Mouse (Mus musculus) midbrain, embryonic 11.5 days (tissue): ENCODE data around the gene Klhl6. TPM values are rescaled to one million over a fixed set of nuclear protein-coding genes. Genes with fewer than 3 reads are reported as not detected.

Experiments
- ATAC-seq: fragments of 200-750 bp; cut with Nextera tagmentation; 2 replicates; pipeline ENCODE4 v1.8.0; 2017; ENCODE audit warnings: moderate TSS enrichment, moderate library complexity; ENCODE audit not compliant: low FRiP score
- DNase-seq: peaks from one replicate; pipeline ENCODE4 v3.0.0; 2015; ENCODE audit warnings: low spot score; ENCODE audit errors: missing footprints
- H3K27ac ChIP-seq: fragments of 300-500 bp; sonication (generic); 2 replicates; pipeline ENCODE4 v1.5.1; 2014; ENCODE audit warnings: low read depth, low read length
- H3K27me3 ChIP-seq: fragments of 300-500 bp; sonication (generic); 2 replicates; pipeline ENCODE4 v1.6.1; 2014; ENCODE audit warnings: mild to moderate bottlenecking, low read length, moderate library complexity, mixed read lengths; ENCODE audit not compliant: control insufficient read depth, insufficient read depth
- H3K36me3 ChIP-seq: fragments of 300-500 bp; sonication (generic); 2 replicates; pipeline ENCODE4 v1.6.1; 2014; ENCODE audit warnings: mild to moderate bottlenecking, low read length, moderate library complexity, mixed read lengths; ENCODE audit not compliant: control insufficient read depth, insufficient read depth
- H3K4me1 ChIP-seq: fragments of 300-500 bp; sonication (generic); 2 replicates; pipeline ENCODE4 v1.6.1; 2014; ENCODE audit warnings: low read length; ENCODE audit not compliant: control insufficient read depth, insufficient read depth
- H3K4me2 ChIP-seq: fragments of 300-500 bp; sonication (generic); 2 replicates; pipeline ENCODE4 v1.6.1; 2014; ENCODE audit warnings: mild to moderate bottlenecking, moderate library complexity
- H3K4me3 ChIP-seq: fragments of 300-500 bp; sonication (generic); 2 replicates; pipeline ENCODE4 v1.5.1; 2014; ENCODE audit warnings: low read depth, low read length
- H3K9ac ChIP-seq: fragments of 300-500 bp; sonication (generic); 2 replicates; pipeline ENCODE4 v1.6.1; 2014; ENCODE audit warnings: low read length
- H3K9me3 ChIP-seq: fragments of 300-500 bp; sonication (generic); 2 replicates; pipeline ENCODE4 v1.6.1; 2016; ENCODE audit warnings: low read length; ENCODE audit not compliant: control insufficient read depth
- WGBS: fragments of 180-500 bp; shearing (Covaris S2); extraction: QIAGEN DNeasy Blood & Tissue Kit; methylation state at CpG from one replicate; pipeline ENCODE4 v1.1.7; 2014; 5-methylcytosine and 5-hydroxymethylcytosine counted together
- polyA plus RNA-seq: library from polyadenylated mRNA; unstranded; fragments of >200 nt; fragmentation: Nextera tagmentation; extraction: Ambion mirVana; gene quantifications from 2 replicates; pipeline ENCODE4 v1.2.1, GENCODE M21; 2014

The Klhl6 gene
- polyA plus RNA-seq, 1 experiment from 2014 or later, result 7.0 TPM

DNA sequence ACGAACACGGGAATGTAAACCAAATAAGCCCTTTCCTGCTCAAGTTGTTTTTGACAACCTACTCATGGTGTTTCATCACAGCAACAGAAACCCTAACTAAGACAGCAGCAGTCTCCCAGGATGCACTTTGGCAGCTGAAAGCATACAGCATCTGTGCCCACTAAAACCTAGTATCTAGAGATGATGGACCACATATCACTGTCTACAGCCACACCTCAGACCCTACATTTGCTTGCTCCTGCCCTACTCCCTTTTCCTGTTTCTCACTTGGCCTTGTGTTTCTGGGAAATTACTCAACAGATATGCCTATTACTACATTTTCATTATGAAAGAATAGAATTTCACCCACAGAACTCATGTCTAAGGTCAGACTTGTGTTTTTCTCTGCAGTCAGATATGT, 70.3 kb downstream of the Klhl6 start:
- DNase-seq (no peak), ATAC-seq (no peak)
- Histone ChIP-seq H3K9ac (no peak overlapping the region), H3K27ac (no peak overlapping the region), H3K36me3 (no peaks in the 10 kb centered on the region), H3K4me1 (no peaks in the 10 kb centered on the region), H3K27me3 (no peaks in the 10 kb centered on the region), H3K4me2 (no peak overlapping the region), H3K4me3 (no peak overlapping the region), H3K9me3 (no peaks in the 10 kb centered on the region)
- 93% methylated on average over 2 of the region's 2 CpGs for WGBS

DNA sequence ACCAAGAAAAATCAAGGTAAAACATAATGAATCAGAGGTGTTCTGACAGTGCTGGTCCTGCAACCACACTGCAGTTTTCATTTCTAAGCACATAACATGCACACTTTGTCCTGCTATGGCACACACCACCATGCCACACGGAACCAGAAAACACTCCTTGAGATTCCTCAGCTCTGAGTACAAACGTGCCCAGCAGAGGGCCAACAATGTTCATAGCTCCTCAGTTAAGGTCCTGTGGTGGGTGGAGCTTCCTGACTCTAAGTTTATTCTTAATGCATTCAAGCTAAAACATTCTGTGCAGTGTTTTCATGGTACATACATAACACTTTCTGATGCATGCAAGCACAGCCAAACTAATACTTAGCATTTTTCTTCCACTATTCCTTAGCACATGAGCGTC, 74.5 kb downstream of the Klhl6 start:
- DNase-seq (no peak), ATAC-seq (no peak)
- Histone ChIP-seq H3K9me3 (no peaks in the 10 kb centered on the region), H3K27ac (no peak overlapping the region), H3K4me1 (no peaks in the 10 kb centered on the region), H3K27me3 (no peaks in the 10 kb centered on the region), H3K4me3 (no peak overlapping the region), H3K36me3 (no peaks in the 10 kb centered on the region), H3K9ac (no peak overlapping the region), H3K4me2 (no peak overlapping the region)
- 69% methylated on average over 3 of the region's 3 CpGs for WGBS

DNA sequence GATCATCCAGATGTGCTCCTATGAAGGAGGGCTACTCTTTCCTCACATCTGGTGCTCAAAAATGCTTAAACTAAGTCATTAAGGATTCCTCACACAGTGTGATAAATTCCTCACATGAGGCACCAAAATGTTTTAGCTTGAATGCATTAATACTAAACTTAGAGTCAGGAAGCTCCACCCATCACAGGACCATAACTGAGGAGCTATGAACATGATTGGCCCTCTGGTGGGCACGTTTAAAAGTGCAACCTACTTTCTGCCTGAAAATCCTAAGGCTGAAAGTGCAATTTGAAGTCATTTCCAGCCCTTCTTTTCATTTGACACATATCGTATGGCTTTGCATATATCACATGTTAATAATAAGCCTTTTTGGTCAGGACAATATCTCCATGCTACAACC, 75.7 kb downstream of the Klhl6 start:
- Histone ChIP-seq H3K9ac (no peak overlapping the region), H3K27ac (no peak overlapping the region), H3K9me3 (no peaks in the 10 kb centered on the region), H3K4me1 (no peaks in the 10 kb centered on the region), H3K4me3 (no peak overlapping the region), H3K4me2 (no peak overlapping the region), H3K27me3 (no peaks in the 10 kb centered on the region), H3K36me3 (no peaks in the 10 kb centered on the region)
- WGBS, result 40% methylated on average over 2 of the region's 2 CpGs
- DNase-seq, result peak; percentile 89
- ATAC-seq, result no peak

GRCm38 (mm10) chr16:19904734-19905479, 77.9 kb downstream of the Klhl6 start:
- H3K9me3 ChIP-seq, result no peaks in the 10 kb centered on the region
- no peaks in the 10 kb centered on the region for H3K36me3 ChIP-seq
- DNase-seq, result no peak
- 46% methylated on average over 2 of the region's 2 CpGs for WGBS
- H3K27me3 ChIP-seq, result no peaks in the 10 kb centered on the region
- no peak for ATAC-seq
- no peak overlapping the region for H3K4me3 ChIP-seq
- H3K9ac ChIP-seq, result no peak overlapping the region
- H3K4me1 ChIP-seq, result no peaks in the 10 kb centered on the region
- H3K27ac ChIP-seq, result no peak overlapping the region
- H3K4me2 ChIP-seq, result no peak overlapping the region

DNA sequence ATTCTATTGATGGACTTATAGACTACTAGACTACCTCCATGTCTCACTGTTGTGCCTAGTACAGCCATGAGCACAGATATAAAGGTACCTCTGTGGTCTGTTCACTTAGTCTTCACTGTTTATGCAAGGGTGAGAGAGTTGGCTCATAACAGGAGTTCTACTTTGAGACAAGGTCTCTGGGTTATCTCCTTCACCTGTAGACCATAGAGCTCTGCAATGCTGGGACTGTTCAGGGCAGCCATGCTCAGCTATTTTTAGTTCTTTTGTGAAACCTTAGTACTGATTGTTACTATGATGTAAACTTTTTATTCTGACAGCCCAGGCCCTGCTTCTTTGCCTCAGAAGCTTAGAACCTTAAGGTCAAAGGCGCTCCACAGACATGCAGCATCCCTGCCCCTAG, 79.0 kb downstream of the Klhl6 start:
- H3K9me3 ChIP-seq, result no peaks in the 10 kb centered on the region
- H3K27ac ChIP-seq, result no peak overlapping the region
- H3K4me3 ChIP-seq, result no peak overlapping the region
- no peak for DNase-seq
- no peak overlapping the region for H3K4me2 ChIP-seq
- ATAC-seq, result no peak
- 94% methylated on average over 1 of the region's 1 CpGs for WGBS
- no peaks in the 10 kb centered on the region for H3K27me3 ChIP-seq
- no peaks in the 10 kb centered on the region for H3K4me1 ChIP-seq
- H3K36me3 ChIP-seq, result no peaks in the 10 kb centered on the region
- H3K9ac ChIP-seq, result no peak overlapping the region

Other genes starting within 250 kb of the Klhl6 start
- 54.1 and 60.5 TPM in 2 replicates for gene B3gnt5, start 222.8 kb downstream of the Klhl6 start, polyA plus RNA-seq
- gene Klhl24, start 114.5 kb upstream of the Klhl6 start, polyA plus RNA-seq, result 41.3 and 47.0 TPM in 2 replicates
- gene Yeats2, start 158.0 kb upstream of the Klhl6 start, polyA plus RNA-seq, result 31.4 and 33.8 TPM in 2 replicates